Mouse (Mus musculus) neural tube, postnatal 0 days (tissue): ENCODE data around the gene Cldn34d. TPM values are rescaled to one million over a fixed set of nuclear protein-coding genes. Genes with fewer than 3 reads are reported as not detected.

Source experiments
- polyA plus RNA-seq: library from polyadenylated mRNA; unstranded; fragments of >200 nt; fragmentation: Nextera tagmentation; extraction: Ambion mirVana; gene quantifications from 2 replicates; pipeline ENCODE4 v1.2.1, GENCODE M21; 2015

Cldn34d gene
- polyA plus RNA-seq: not detected in 2 replicates

DNA sequence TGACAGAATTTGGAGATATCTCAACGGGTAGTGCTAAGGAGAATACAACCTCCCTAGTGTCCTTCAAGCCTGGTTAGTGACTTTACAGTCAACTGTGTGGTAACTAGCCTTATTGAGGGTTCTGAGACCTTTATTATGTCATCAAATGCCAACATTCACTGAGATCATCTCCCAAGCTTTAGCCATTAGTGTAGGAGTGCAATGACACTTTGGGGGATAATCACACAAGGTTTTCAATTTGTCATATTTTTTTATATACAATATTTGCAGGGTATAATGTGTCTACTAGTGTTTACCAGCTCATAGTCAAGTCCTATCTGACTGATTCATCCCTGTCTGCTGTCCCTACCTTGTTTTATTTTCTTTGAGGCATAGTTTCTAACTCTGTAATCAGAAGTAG lies at the start of gene Cldn34d:
Cldn34d (minus strand) TSS at position 101 of the 400 bp plus-strand sequence.

Other genes with a start within 250 kb of the Cldn34d start
- gene Cldn34b4, start 209.6 kb downstream of the Cldn34d start, polyA plus RNA-seq: not detected in 2 replicates